Mouse (Mus musculus): ENCODE data around the gene Gm43302. TPM values are rescaled to one million over a fixed set of nuclear protein-coding genes. Genes with fewer than 3 reads are reported as not detected.
"Not testable (repeated sequence)": the region's sequence is repeated elsewhere in the genome, so short reads cannot be mapped to it uniquely, and the experiment has no call there.

Gm43302 gene
- total RNA-seq, 2 experiments from 2014 or later = not detected

DNA sequence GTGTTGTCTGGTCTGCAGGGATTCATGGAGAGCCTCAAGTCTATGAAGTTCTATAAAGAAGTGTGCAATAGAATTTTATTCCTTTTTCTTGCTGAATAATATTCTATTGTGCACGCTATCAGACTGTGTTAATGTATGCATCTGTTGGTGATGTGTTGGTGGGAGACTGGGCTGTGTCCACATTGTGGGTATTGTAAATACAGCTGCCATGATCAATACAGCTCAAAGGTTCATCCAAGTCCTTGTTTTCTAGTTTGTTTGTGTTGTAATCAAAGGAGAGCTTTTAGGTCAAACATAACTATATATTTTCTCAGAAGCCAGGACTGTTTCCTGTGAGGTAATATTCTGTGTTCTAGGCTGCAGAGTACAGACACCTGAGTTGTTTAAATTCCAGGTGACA, 94.3 kb downstream of the Gm43302 start:
- not testable (repeated sequence) for DNase-seq (ENCODE audit: low spot score in 2 of 2)

- not testable (repeated sequence) for DNase-seq (ENCODE audit: low spot score in 2 of 2)
Observed at GRCm38 (mm10) chr5:105197915-105198560, 95.5 kb downstream of the Gm43302 start.

DNA sequence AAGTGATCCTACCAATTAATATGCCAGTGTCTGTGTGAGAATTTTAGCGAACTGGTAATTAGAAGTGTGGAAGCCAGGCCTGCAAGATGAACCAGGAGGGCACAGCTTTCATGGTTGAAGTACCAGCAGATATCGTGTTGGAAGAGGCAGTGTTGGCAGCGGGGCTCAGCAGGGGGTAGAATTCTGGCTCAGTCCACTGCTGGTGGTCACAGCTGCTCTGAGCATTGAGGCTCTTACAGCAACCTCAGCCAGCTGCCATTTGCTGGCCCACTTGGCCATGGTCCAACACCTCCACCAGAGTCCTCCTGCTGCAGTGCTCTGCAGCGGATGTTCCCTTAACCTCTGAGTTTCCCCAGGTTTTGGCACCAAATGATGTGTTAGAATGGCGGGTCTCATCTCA, 97.2 kb downstream of the Gm43302 start:
- DNase-seq (ENCODE audit: low spot score in 2 of 2) = not testable (repeated sequence)

GRCm38 (mm10) chr5:105192536-105192935, 101.0 kb downstream of the Gm43302 start:
- not testable (repeated sequence) for DNase-seq (ENCODE audit: low spot score in 2 of 2)

DNA sequence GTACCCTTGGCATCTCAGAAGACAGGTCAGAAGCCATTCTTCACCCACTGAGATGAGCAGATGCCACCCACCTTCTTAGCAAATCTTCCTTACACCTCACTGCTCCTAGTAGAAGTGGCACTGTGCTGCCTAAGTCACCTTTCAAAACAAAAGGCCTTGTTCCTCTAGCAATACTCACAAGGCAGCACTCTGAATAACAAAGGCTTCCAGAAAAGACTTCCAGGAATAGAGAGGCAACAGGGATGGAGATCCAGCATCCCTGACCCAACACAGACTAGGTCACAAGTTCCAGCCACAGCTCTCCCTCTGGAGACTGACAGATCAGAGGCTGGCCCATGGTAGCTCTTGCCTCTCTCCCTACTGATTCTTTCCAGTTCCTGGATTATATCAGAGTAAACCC, 112.0 kb downstream of the Gm43302 start:
- no peak for DNase-seq (ENCODE audit: low spot score in 2 of 2)

Other genes starting within 250 kb of the Gm43302 start
- gene Gbp9, start 154.2 kb downstream of the Gm43302 start, total RNA-seq (2021) = 1 to 10 TPM; 6.3 to 7.6 TPM
- gene Gbp8, start 154.2 kb downstream of the Gm43302 start, total RNA-seq (2021) = under 1 TPM; 0.22 to 0.44 TPM
- 1 to 10 TPM; 2.2 to 3.0 TPM for gene Gbp4, start 154.1 kb downstream of the Gm43302 start, total RNA-seq (2021)
- gene Gbp10, start 54.2 kb downstream of the Gm43302 start, total RNA-seq (2021) = under 1 TPM; 0.17 to 0.65 TPM
- gene Gbp6, start within 50 bp of the Gm43302 start, total RNA-seq (2021) = 1 to 10 TPM; 1.7 to 1.8 TPM
- gene Lrrc8b, start 122.1 kb upstream of the Gm43302 start, total RNA-seq (2021) = 10 to 100 TPM; 10.7 TPM
- 10 to 100 TPM; 20.8 to 21.4 TPM for gene Lrrc8c, start 225.7 kb upstream of the Gm43302 start, total RNA-seq (2021)

All from gastrocnemius, postnatal 4 days (tissue).